Comparison of ENCODE assay signal across 17 mouse cellular contexts in genomic region chr2:152694708-152695107, GRCm38 (mm10). TPM values are rescaled to one million over a fixed set of nuclear protein-coding genes. Genes with fewer than 3 reads are reported as not detected.
DNase-seq lines count a peak whose midpoint lies in the region; ATAC-seq and TF ChIP-seq lines count a peak whose summit lies in the region.
"Had no signal": no experiment of that assay in that cellular context is flagged by ENCODE, and none has a peak within 500 bp of the region (broad histone marks: within the 10 kb centered on the region; RNA-seq: fewer than 3 reads in every experiment).

No protein-coding gene starts in this region.

- peaks cover 16% of the 10 kb centered on the region; the same call in 1 of the 2 replicates for H3K36me3 ChIP-seq in liver, adult 2 months (ENCODE audit: control insufficient read depth, insufficient read depth, low read length)
- H3K36me3 ChIP-seq in liver, postnatal 0 days (replicated peaks; ENCODE audit: insufficient read depth, low read length): peaks cover 51% of the 10 kb centered on the region
- peaks cover 48% of the 10 kb centered on the region for H3K36me3 ChIP-seq in neural tube, embryonic 15.5 days

- peaks cover 9% of the 10 kb centered on the region for H3K4me1 ChIP-seq in liver, adult 2 months (ENCODE audit: control insufficient read depth, insufficient read depth, low read length)
- peaks cover 4% of the 10 kb centered on the region; the same call in 1 of the 2 replicates for H3K4me1 ChIP-seq in liver, postnatal 0 days (ENCODE audit: insufficient read depth)
- H3K4me1 ChIP-seq in lung, adult 2 months (ENCODE audit: control insufficient read depth, insufficient read depth, low read length): peaks cover 8% of the 10 kb centered on the region
- H3K4me1 ChIP-seq in neural tube, embryonic 15.5 days: peaks cover 15% of the 10 kb centered on the region

- no peaks in the 10 kb centered on the region for H3K27me3 ChIP-seq in liver, adult 2 months (ENCODE audit: control insufficient read depth, insufficient read depth, low read length)
- no peaks in the 10 kb centered on the region for H3K27me3 ChIP-seq in liver, postnatal 0 days (ENCODE audit: insufficient read depth, low read length)
- no peaks in the 10 kb centered on the region for H3K27me3 ChIP-seq in neural tube, embryonic 15.5 days (replicated peaks)
- H3K27me3 ChIP-seq: embryonic facial prominence, embryonic 12.5 days; liver, embryonic 13.5 days; midbrain, embryonic 12.5 days had no signal

- H3K9ac ChIP-seq in liver, adult 2 months (ENCODE audit: low read depth, low read length): no peak overlapping the region
- no peak overlapping the region for H3K9ac ChIP-seq in liver, postnatal 0 days (replicated peaks)
- no peak overlapping the region for H3K9ac ChIP-seq in neural tube, embryonic 15.5 days (replicated peaks)
- H3K9ac ChIP-seq: liver, embryonic 13.5 days; midbrain, embryonic 12.5 days had no signal

- TF ChIP-seq CTCF in gastrocnemius, adult 2 months (IDR thresholded peaks at IDR 0.05): no peak
- TF ChIP-seq CTCF in liver, adult 2 months (IDR thresholded peaks at IDR 0.05; ENCODE audit: low read depth, low read length): no peak
- no peak for TF ChIP-seq CTCF in liver, postnatal 0 days (IDR thresholded peaks at IDR 0.05; ENCODE audit: low read depth)
- no peak for TF ChIP-seq CTCF in lung, adult 2 months (IDR thresholded peaks at IDR 0.05; ENCODE audit: insufficient read depth, low read length)

- H3K4me3 ChIP-seq in gastrocnemius, adult 2 months: no peak overlapping the region
- no peak overlapping the region for H3K4me3 ChIP-seq in liver, adult 2 months (ENCODE audit: insufficient read depth, low read depth, low read length)
- H3K4me3 ChIP-seq in liver, postnatal 0 days (ENCODE audit: low read depth, low read length): no peak overlapping the region
- no peak overlapping the region for H3K4me3 ChIP-seq in lung, adult 2 months (replicated peaks; ENCODE audit: extremely low read depth, low read depth, low read length)
- no peak overlapping the region for H3K4me3 ChIP-seq in neural tube, embryonic 15.5 days (replicated peaks)
- H3K4me3 ChIP-seq: embryonic facial prominence, embryonic 12.5 days; liver, embryonic 13.5 days; midbrain, embryonic 12.5 days had no signal

- TF ChIP-seq EP300 in liver, postnatal 0 days (IDR thresholded peaks at IDR 0.05; ENCODE audit: low read depth): no peak

- no peaks in the 10 kb centered on the region for H3K79me2 ChIP-seq in liver, adult 2 months (ENCODE audit: control insufficient read depth, insufficient read depth, low read length)

- intact Hi-C loops in gastrocnemius, adult 2 months (cut with DNase I): loop anchor here (5.0 kb wide), 2 partner anchors 193 to 238 kb away; partner anchors contain the start of gene Foxs1

- peak overlapping the region; percentile 91 for H3K27ac ChIP-seq in gastrocnemius, adult 2 months
- H3K27ac ChIP-seq in liver, adult 2 months (replicated peaks; ENCODE audit: insufficient read depth, low read depth, low read length): peak overlapping the region; percentile 60; the same call in 1 of the 2 replicates
- H3K27ac ChIP-seq in liver, postnatal 0 days (ENCODE audit: low read depth): no peak overlapping the region
- H3K27ac ChIP-seq in neural tube, embryonic 15.5 days (replicated peaks): no peak overlapping the region
- H3K27ac ChIP-seq: embryonic facial prominence, embryonic 12.5 days; liver, embryonic 13.5 days had no signal

- DNase-seq in gastrocnemius, adult 2 months: no peak
- DNase-seq in gastrocnemius, adult 8-10 months (ENCODE audit: low spot score in 2 of 2): no peak
- peak; percentile 84 for DNase-seq in liver, adult 2 months (ENCODE audit: extremely low read depth, low read depth, low spot score)
- DNase-seq in liver, postnatal 0 days: no peak
- peak; percentile 37 for DNase-seq in lung, adult 2 months
- DNase-seq in testis, postnatal 10 days (ENCODE audit: low spot score): peak; percentile 72
- DNase-seq in urinary bladder, postnatal 25 days (ENCODE audit: low spot score): no peak
- DNase-seq: B cell, adult 2 months; cerebellum, adult 9-10 months; liver, embryonic 13.5 days; thymus, adult 2 months had no signal

- no peak for ATAC-seq in liver, postnatal 0 days
- ATAC-seq in neural tube, embryonic 15.5 days (ENCODE audit: low FRiP score): no peak
- ATAC-seq: forebrain, embryonic 16.5 days; intestine, embryonic 16.5 days had no signal

- 30% methylated on average over 7 of the region's 7 CpGs for WGBS in liver, adult 2 months
- 67% methylated on average over 7 of the region's 7 CpGs for WGBS in liver, postnatal 0 days (ENCODE audit: insufficient replicate concordance)
- WGBS in lung, adult 2 months: 57% methylated on average over 7 of the region's 7 CpGs
- WGBS in neural tube, embryonic 15.5 days: 87% methylated on average over 7 of the region's 7 CpGs

- TF ChIP-seq POLR2A in liver, adult 2 months (IDR thresholded peaks at IDR 0.05; ENCODE audit: extremely low read depth, insufficient read depth, low read length): no peak
- TF ChIP-seq POLR2A in lung, adult 2 months (IDR thresholded peaks at IDR 0.05; ENCODE audit: borderline replicate concordance, extremely low read depth, low read depth, low read length): peak; percentile 32; the same call in 1 of the 2 replicates

- no peak overlapping the region for H3K4me2 ChIP-seq in liver, postnatal 0 days (ENCODE audit: low read depth, low read length)
- no peak overlapping the region for H3K4me2 ChIP-seq in neural tube, embryonic 15.5 days
- H3K4me2 ChIP-seq: embryonic facial prominence, embryonic 12.5 days; liver, embryonic 13.5 days; midbrain, embryonic 12.5 days had no signal

- no peaks in the 10 kb centered on the region for H3K9me3 ChIP-seq in liver, postnatal 0 days (ENCODE audit: low read length)
- no peaks in the 10 kb centered on the region for H3K9me3 ChIP-seq in neural tube, embryonic 15.5 days (replicated peaks)
- H3K9me3 ChIP-seq: embryonic facial prominence, embryonic 12.5 days; liver, embryonic 13.5 days; midbrain, embryonic 12.5 days had no signal

RNA-seq across cellular contexts. Expression of gene Mcts2, which starts 7.9 kb away (rescaled TPM):
- 10 to 100 TPM; 11.1 to 12.8 TPM for total RNA-seq in gastrocnemius, adult 2 months (2021)
- total RNA-seq in gastrocnemius, adult 8-10 months (2022): 10 to 100 TPM; 10.2 to 12.8 (median 11.9) TPM
- 7.2 and 8.9 TPM in 2 replicates for total RNA-seq in liver, adult 2 months (2014; rRNA removed)
- polyA plus RNA-seq in liver, adult 2 months (2012; rRNA removed): 2.4 and 3.8 TPM in 2 replicates
- 12.8 TPM in 2 replicates for polyA plus RNA-seq in liver, postnatal 0 days (2015; fragmentation: Nextera tagmentation; extraction: Ambion mirVana)
- 2.9 and 3.8 TPM in 2 replicates for polyA plus RNA-seq in lung, adult 2 months (2012; rRNA removed)
- polyA plus RNA-seq in neural tube, embryonic 15.5 days (2015; fragmentation: Nextera tagmentation; extraction: Ambion mirVana): 33.9 and 41.5 TPM in 2 replicates

RNA-seq across cellular contexts. Expression of gene H13, which starts 25.4 kb away (rescaled TPM):
- total RNA-seq in gastrocnemius, adult 2 months (2021): 10 to 100 TPM; 32.6 to 37.3 TPM
- 10 to 100 TPM; 25.7 to 34.6 (median 28.7) TPM for total RNA-seq in gastrocnemius, adult 8-10 months (2022)
- total RNA-seq in liver, adult 2 months (2014; rRNA removed): 65.5 and 86.1 TPM in 2 replicates
- 117 and 148 TPM in 2 replicates for polyA plus RNA-seq in liver, adult 2 months (2012; rRNA removed)
- polyA plus RNA-seq in liver, postnatal 0 days (2015; fragmentation: Nextera tagmentation; extraction: Ambion mirVana): 61.0 and 63.8 TPM in 2 replicates
- 125 and 149 TPM in 2 replicates for polyA plus RNA-seq in lung, adult 2 months (2012; rRNA removed)
- polyA plus RNA-seq in neural tube, embryonic 15.5 days (2015; fragmentation: Nextera tagmentation; extraction: Ambion mirVana): 152 and 155 TPM in 2 replicates

RNA-seq across cellular contexts. Expression of gene Id1, which starts 41.3 kb away (rescaled TPM):
- total RNA-seq in gastrocnemius, adult 2 months (2021): 10 to 100 TPM in 1 of 2 experiments, 1 to 10 TPM in 1; 6.7 to 26.8 TPM
- 10 to 100 TPM in 1 of 4 experiments, 1 to 10 TPM in 3; 6.7 to 16.6 (median 8.4) TPM for total RNA-seq in gastrocnemius, adult 8-10 months (2022)
- total RNA-seq in liver, adult 2 months (2014; rRNA removed): 16.4 and 33.0 TPM in 2 replicates
- polyA plus RNA-seq in liver, adult 2 months (2012; rRNA removed): 19.2 and 33.0 TPM in 2 replicates
- 39.7 and 40.4 TPM in 2 replicates for polyA plus RNA-seq in liver, postnatal 0 days (2015; fragmentation: Nextera tagmentation; extraction: Ambion mirVana)
- polyA plus RNA-seq in lung, adult 2 months (2012; rRNA removed): 323 and 438 TPM in 2 replicates
- 57.5 and 59.1 TPM in 2 replicates for polyA plus RNA-seq in neural tube, embryonic 15.5 days (2015; fragmentation: Nextera tagmentation; extraction: Ambion mirVana)

RNA-seq across cellular contexts. Expression of gene Cox4i2, which starts 59.3 kb away (rescaled TPM):
- 1 to 10 TPM; 2.0 to 4.2 TPM for total RNA-seq in gastrocnemius, adult 2 months (2021)
- 1 to 10 TPM; 1.4 to 3.1 (median 2.0) TPM for total RNA-seq in gastrocnemius, adult 8-10 months (2022)
- total RNA-seq in liver, adult 2 months (2014; rRNA removed): not detected in 2 replicates
- 0.22 and 0.31 TPM in 2 replicates for polyA plus RNA-seq in liver, adult 2 months (2012; rRNA removed)
- polyA plus RNA-seq in liver, postnatal 0 days (2015; fragmentation: Nextera tagmentation; extraction: Ambion mirVana): 0.56 and 1.0 TPM in 2 replicates
- polyA plus RNA-seq in lung, adult 2 months (2012; rRNA removed): 84.7 and 90.1 TPM in 2 replicates
- 4.8 and 7.6 TPM in 2 replicates for polyA plus RNA-seq in neural tube, embryonic 15.5 days (2015; fragmentation: Nextera tagmentation; extraction: Ambion mirVana)
- total RNA-seq: neutrophil, adult 5-6 weeks had no signal

Comparison
In these comparisons a context has a peak if more than half of its experiments do, and no peak if none do; other contexts are left out.
1. DNase-seq: peak in liver, adult 2 months (single experiment), lung, adult 2 months (single experiment) and testis, postnatal 10 days (single experiment); none in gastrocnemius, adult 2 months (single experiment), gastrocnemius, adult 8-10 months (0 of 2), liver, postnatal 0 days (single experiment) and urinary bladder, postnatal 25 days (single experiment).
2. H3K27ac ChIP-seq: peak in gastrocnemius, adult 2 months (single experiment) and liver, adult 2 months (single experiment); none in liver, postnatal 0 days (single experiment) and neural tube, embryonic 15.5 days (single experiment).